Mouse (Mus musculus) splenic B cell, adult 2 months (primary cell): ENCODE measurements around the gene Iqcf4.

Experiments
- DNase-seq: peaks from one replicate; pipeline ENCODE4 v3.0.0-alpha.2; 2011; ENCODE audit warnings: low read depth, low spot score
- H3K27me3 ChIP-seq: 2 replicates; pipeline ENCODE4 v1.6.1; 2012; ENCODE audit warnings: mild to moderate bottlenecking, low read length, moderate library complexity, mixed read lengths; ENCODE audit not compliant: control insufficient read depth, poor library complexity, insufficient read depth, severe bottlenecking
- H3K36me3 ChIP-seq: 2 replicates; pipeline ENCODE4 v1.6.1; 2012; ENCODE audit warnings: mild to moderate bottlenecking, low read length, moderate library complexity, mixed read lengths; ENCODE audit not compliant: control insufficient read depth, poor library complexity, insufficient read depth, severe bottlenecking

The Iqcf4 gene

DNA sequence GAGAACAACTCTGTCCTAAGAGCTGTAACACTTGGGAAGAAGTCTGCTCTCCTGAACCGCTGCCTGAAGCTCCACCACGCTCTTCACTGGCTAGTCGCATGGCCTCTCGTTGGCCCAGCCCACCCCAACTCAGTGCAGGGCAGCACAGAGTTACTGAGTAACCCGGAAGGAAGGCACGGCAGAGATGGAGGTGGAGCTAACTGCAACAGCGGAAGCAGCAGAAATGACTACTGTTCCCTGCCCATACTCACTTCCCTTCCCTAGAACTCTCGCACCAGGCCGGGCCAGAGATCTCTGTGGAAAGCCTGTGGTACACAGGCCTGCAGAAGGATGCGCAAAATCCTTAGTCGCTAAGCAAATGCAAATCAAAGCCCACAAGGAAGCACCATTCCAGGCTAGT lies 4.4 kb downstream of the Iqcf4 start:
- Histone ChIP-seq H3K27me3 (no peaks in the 10 kb centered on the region), H3K36me3 (no peaks in the 10 kb centered on the region)
- DNase-seq: peak; percentile 1

DNA sequence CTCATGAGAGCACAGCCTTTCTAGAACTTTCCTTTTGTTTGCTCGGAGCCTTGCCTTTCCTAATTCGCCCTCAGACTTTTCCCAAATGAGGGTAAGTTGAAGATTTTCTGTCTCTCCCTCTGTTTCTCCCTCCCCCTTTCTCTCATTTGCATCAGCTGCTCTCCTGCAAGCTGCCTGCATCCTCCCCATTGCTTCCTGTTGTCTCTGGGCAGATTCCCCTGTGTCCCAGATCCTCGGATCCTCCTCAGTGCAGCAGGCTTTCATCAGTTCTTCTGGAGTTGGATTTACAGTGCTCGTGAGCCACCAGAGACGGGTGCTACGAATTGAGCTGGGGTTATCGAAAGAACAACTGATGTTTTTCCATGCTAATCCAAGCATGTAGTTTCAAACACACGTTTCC lies 6.8 kb downstream of the Iqcf4 start:
- DNase-seq: no peak
- H3K27me3 ChIP-seq: no peaks in the 10 kb centered on the region

DNA sequence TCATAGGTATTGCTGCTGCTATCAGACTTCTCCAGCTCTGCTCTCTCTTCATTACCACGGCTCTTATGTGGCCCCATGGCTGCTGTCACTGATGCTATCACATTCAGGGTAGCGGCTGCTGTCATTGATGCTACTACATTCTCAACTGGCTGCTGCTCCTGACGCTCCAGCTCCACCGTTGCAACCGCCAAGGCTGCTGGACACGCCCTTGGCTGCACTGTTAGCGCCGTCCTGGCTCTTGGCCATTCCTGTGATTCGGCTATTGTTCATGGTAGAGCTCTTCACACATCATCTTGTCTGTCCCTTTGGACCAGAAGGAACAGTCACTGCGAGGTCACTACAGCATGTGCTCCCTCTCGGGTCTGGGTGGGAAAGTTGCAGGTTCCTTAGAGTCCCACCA lies 8.5 kb downstream of the Iqcf4 start:
- H3K27me3 ChIP-seq: no peaks in the 10 kb centered on the region
- H3K36me3 ChIP-seq: no peaks in the 10 kb centered on the region
- no peak for DNase-seq

More for the DNA sequence above, 6.8 kb downstream of the Iqcf4 start:
- H3K36me3 ChIP-seq: no peaks in the 10 kb centered on the region

DNA sequence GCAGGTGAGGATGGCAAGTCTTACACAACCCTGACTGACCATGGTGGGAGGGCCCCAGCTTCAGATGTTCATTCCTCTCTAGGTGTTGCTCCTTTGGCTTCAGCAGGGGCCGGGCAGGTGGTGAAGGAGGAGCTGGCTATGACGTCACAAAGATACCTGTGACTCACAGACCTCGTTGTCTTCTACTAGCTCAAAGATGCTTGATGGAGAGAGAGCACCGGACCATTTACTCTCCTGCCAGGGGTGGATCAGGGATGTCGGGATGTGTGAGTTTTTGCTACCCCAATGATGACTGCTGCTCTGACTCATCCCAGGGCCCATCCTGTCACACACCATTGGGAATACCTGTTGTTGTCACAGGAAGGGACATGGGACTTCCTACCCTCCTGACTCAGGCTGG lies 9.3 kb downstream of the Iqcf4 start, which contains the start of gene Iqcf3:
Iqcf3 (minus strand) TSS at position 101 of the 400 bp plus-strand sequence.
- Histone ChIP-seq H3K36me3 (no peaks in the 10 kb centered on the region), H3K27me3 (no peaks in the 10 kb centered on the region)
- no peak for DNase-seq

DNA sequence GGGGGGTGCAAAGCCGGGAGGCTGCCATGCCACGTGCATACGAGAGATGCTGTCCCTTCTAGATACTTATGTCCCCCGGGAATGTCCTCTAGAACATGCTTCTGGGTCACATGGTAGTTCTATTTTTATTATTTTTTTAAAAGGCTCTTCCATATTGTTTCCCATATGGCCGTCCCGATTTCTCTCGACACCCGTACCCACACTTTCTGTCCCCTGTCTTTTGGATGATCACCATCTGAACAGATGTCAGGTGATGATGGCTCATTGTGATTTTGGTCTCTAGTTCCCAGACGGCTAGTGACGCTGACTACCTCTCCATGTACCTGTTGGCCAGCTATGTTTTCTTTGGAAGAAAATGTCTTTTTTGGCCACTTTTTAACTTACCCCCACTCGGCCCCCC lies 35.8 kb downstream of the Iqcf4 start:
- H3K36me3 ChIP-seq: no peaks in the 10 kb centered on the region
- no peaks in the 10 kb centered on the region; the same call in 1 of the 2 replicates for H3K27me3 ChIP-seq
- DNase-seq: no peak

DNA sequence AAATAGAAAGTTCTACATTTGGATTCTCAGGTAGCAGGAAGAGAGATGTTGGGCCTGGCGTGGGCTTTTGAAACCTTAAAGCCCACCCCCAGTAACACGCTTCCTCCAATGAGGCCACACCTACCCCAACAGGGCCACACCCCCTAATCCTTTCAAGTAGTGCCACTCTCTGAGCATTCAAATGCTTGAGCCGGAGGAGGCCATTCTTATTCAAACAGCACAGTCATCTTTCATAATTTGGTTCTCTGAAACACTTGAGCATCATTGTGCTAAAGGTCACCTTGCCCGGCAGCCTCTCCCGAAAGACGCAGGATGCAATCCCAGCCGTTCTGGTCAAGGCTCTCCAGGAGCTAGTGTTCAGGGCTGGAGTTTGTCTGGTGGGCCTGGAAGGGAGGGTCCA lies 36.5 kb downstream of the Iqcf4 start:
- H3K36me3 ChIP-seq: no peaks in the 10 kb centered on the region
- no peak for DNase-seq

DNA sequence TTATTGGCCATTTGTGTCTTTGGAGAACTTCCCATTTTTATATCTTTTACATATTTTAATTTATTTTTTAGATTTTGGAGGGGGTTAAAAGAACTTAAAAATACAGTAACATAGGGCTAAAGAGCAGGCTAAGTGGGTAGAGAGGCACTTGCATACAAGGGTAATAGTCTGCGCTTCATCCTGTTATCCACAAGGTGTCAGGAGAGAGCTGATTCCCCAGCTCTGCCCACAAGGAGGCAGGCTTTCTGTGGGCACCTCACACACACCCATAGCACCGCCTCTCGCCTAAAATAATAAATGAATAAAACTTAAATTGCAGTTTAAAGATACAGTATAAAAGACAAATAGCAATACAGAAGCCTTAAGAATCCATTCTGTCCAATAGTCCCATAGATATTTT lies 39.0 kb downstream of the Iqcf4 start:
- H3K27me3 ChIP-seq: no peaks in the 10 kb centered on the region
- H3K36me3 ChIP-seq: no peaks in the 10 kb centered on the region
- peak; percentile 66 for DNase-seq

More for the DNA sequence above, 36.5 kb downstream of the Iqcf4 start:
- H3K27me3 ChIP-seq: no peaks in the 10 kb centered on the region

DNA sequence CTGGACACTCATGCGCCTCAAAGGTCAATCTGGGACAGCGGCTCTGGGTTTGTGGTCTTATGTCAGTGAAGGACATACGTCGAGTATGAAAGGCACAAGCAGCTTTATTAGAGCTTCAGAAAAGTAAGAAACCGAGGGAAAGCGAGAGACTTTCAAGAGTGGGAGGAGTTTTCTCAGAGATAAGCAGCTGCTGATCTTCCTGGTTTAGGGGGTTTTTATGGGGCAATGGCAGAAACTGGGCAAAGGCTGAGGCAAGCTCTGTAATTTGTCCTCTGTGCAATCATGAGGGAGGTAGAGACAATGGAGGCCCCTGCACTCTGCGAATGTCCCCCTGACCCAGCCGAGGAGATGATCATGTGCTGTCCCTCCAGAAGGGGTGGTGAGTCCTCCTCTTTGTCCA lies 50.9 kb downstream of the Iqcf4 start:
- DNase-seq: no peak
- Histone ChIP-seq H3K27me3 (no peaks in the 10 kb centered on the region), H3K36me3 (no peaks in the 10 kb centered on the region)

DNA sequence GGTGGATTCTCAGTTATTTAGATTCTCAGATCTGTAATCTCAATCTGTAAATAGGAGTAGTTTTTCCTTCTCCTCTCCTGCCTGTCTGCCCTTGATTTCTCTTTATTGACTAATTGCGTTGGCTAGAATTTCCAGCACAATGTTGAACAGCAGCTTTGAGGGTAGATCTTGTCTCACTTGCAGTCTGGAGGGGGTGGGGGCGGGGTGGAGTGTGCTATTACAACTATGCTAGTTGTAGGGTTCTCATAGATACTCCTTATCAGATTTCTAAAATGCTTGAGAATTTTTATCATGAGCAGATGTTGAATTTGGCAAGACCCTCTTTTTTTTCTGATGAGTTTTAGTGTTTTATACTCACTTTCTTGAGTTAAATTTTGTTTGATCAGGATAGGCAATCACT lies 51.4 kb downstream of the Iqcf4 start:
- Histone ChIP-seq H3K27me3 (no peaks in the 10 kb centered on the region), H3K36me3 (no peaks in the 10 kb centered on the region)
- no peak for DNase-seq
